Comparison of ENCODE assay signal across 17 mouse cellular contexts in the genomic region with DNA sequence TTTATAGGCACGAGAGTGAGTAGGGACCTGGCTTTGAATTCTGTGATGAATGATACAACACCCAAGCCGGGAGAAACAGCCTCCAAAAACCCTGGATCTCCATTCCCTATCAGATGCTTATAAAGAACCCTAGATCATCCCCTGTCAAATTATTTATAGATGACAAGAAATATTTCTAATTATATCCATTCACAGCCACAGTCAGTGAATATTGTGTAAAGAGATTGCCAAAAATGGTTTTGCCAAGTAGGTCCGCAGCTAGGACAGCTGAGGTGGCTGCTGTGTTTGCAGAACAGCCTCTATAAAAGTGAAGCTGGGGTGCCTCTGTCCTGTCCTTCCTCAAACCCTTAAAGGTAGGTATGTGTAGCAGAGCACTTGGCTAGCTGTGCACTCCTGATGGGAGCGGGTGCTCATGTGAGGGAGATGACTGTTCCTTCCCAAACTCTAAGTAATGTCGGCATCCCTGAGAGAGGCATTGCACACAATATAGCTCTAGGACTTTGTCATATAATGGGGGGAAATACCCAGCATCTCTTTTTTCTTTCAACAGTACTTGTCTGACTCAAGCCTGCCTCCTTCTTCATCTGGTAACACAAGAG. TPM values are rescaled to one million over a fixed set of nuclear protein-coding genes. Genes with fewer than 3 reads are reported as not detected.
"Had no signal": no experiment of that assay in that cellular context is flagged by ENCODE, and none has a peak within 500 bp of the region (broad histone marks: within the 10 kb centered on the region; RNA-seq: fewer than 3 reads in every experiment).

A gene (plus strand): TSS at position 549 of the 599 bp plus-strand sequence.

- H3K27ac ChIP-seq: kidney, postnatal 0 days; limb, embryonic 10.5 days; liver, embryonic 15.5 days; midbrain, embryonic 10.5 days; neural tube, embryonic 13.5 days; stomach, embryonic 15.5 days had no signal

- DNase-seq: lung, embryonic 14.5 days; lung, postnatal 10 days; lung, postnatal 4 days; midbrain, embryonic 14.5 days; retina, postnatal 1 day; right cerebral cortex, postnatal 4 days; thymus, postnatal 36 days had no signal

- H3K4me3 ChIP-seq: limb, embryonic 10.5 days; liver, embryonic 15.5 days; midbrain, embryonic 10.5 days; neural tube, embryonic 13.5 days; stomach, embryonic 15.5 days had no signal

- H3K27me3 ChIP-seq: liver, embryonic 15.5 days; neural tube, embryonic 13.5 days; stomach, embryonic 15.5 days had no signal

- H3K36me3 ChIP-seq: limb, embryonic 10.5 days; liver, embryonic 15.5 days; midbrain, embryonic 10.5 days; neural tube, embryonic 13.5 days; stomach, embryonic 15.5 days had no signal

- H3K4me1 ChIP-seq: limb, embryonic 10.5 days; liver, embryonic 15.5 days; midbrain, embryonic 10.5 days; neural tube, embryonic 13.5 days; stomach, embryonic 15.5 days had no signal

RNA-seq across cellular contexts. Expression of the gene that starts here (rescaled TPM):
- total RNA-seq: megakaryocyte, adult 5-6 weeks; monocyte, adult 5-6 weeks had no signal
- polyA plus RNA-seq: kidney, postnatal 0 days; limb, embryonic 10.5 days; liver, embryonic 11.5 days; lung, embryonic 14.5 days; midbrain, embryonic 10.5 days; neural tube, embryonic 13.5 days; spleen, adult 2 months; stomach, embryonic 15.5 days had no signal
